Mouse (Mus musculus): ENCODE measurements around the gene Aass. TPM values are rescaled to one million over a fixed set of nuclear protein-coding genes. Genes with fewer than 3 reads are reported as not detected.

Gene Aass
- total RNA-seq, 2 experiments from 2014 or later = 0.10 to 0.13 TPM

GRCm38 (mm10) chr6:23076060-23076459, 56.7 kb downstream of the Aass start:
- intact Hi-C loops (cut with DNase I) = no loop called here
- DNase-seq = no peak

- intact Hi-C loops (cut with DNase I) = no loop called here
- no peak for DNase-seq
Observed at GRCm38 (mm10) chr6:23055734-23056133, 77.1 kb downstream of the Aass start.

- DNase-seq = no peak
- intact Hi-C loops (cut with DNase I) = no loop called here
Observed at GRCm38 (mm10) chr6:23048836-23049235, 84.0 kb downstream of the Aass start.

DNA sequence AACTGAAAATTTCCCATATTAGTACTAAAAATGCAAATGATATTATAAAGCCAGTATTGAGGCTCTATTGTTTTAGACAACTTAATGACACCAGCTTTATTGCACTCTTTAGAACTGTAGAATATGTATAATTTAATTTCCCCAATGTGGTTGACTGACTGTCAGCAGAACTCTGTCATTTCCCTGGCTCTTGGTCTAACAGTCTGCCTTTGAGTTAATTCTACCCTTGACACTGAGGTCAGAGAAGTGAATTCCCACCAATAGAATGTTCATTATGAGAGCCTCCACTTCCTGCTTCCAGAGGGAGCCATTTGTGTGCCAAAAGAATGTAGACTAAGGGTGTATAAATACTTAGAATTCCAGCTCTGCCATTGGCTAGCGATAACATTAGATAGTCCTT, 104.5 kb downstream of the Aass start:
- no peak for DNase-seq
- intact Hi-C loops (cut with DNase I) = no loop called here

Other genes with a start within 250 kb of the Aass start
- not detected for gene Fezf1, start 115.4 kb upstream of the Aass start, total RNA-seq (2021)

All from gastrocnemius, postnatal 36 days (tissue).